Mouse (Mus musculus) kidney, adult 8-10 months (tissue): ENCODE data around the gene Gpha2.

Experiments used
- DNase-seq, 2 experiments: peaks; one replicate each; pipeline ENCODE4 v3.0.0; 2022

Gene Gpha2

DNA sequence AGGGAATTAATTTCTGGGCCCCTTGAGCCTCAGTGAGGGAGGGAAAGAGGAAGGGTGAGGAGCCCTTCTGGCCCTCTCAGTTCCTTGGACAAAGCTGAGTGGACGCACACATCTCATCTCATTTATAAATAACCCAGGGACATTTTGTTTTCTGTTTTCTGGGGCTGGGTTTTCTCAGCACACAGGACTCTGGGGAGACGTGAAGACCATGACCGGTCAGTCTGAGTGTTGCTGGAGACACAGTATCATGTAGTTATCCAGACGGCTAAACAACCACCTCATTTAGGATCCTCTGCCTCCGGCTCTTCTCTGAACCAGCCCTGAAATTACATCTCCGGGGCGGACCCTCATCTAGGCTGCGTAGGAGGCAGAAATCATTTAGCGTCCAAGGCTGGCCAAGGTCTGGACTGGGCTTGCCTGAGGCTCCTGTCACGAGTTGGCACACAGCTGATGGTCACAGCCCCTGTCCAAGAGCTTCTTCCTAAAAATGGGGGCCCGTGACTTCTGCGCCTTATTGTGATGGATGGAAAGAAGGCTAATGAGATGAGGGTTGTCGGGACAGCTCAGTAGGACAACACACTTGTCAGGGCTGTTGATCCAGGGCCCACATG is 47.9 kb downstream of the Gpha2 start:
- peak in 1 of 2 experiments; percentile 13 for DNase-seq

DNA sequence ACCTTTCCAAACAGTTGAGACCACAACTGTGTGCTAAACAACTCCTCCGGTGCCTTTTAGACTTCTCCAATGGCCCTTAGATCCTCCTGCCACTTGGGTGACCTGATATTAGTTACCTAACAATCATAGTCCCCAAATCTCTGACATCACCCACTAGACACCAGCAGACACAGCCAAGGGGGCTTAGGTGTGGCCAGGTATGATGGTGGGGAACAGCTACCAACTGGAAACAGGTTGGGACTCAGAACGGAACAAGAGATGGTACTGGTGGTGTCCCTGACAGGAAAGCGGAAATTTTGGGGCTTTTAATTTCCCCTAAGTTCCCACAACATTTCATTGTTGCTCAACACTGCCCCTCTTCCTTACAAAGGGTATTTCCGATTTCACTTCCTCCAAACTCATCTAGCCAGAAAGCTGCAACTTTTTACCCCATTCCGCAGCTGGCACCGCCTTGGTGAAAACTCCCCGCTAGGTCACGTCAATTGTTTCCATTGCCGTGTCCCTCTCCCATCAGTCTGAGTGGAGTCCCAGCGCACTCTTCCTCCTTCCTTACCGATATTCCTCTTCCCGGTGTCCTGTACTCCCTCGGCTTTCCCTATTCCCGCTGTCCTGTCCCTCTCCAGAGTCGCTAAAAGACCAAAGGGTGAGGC is 49.7 kb downstream of the Gpha2 start:
- peak in 1 of 2 experiments; percentile 12 for DNase-seq

DNA sequence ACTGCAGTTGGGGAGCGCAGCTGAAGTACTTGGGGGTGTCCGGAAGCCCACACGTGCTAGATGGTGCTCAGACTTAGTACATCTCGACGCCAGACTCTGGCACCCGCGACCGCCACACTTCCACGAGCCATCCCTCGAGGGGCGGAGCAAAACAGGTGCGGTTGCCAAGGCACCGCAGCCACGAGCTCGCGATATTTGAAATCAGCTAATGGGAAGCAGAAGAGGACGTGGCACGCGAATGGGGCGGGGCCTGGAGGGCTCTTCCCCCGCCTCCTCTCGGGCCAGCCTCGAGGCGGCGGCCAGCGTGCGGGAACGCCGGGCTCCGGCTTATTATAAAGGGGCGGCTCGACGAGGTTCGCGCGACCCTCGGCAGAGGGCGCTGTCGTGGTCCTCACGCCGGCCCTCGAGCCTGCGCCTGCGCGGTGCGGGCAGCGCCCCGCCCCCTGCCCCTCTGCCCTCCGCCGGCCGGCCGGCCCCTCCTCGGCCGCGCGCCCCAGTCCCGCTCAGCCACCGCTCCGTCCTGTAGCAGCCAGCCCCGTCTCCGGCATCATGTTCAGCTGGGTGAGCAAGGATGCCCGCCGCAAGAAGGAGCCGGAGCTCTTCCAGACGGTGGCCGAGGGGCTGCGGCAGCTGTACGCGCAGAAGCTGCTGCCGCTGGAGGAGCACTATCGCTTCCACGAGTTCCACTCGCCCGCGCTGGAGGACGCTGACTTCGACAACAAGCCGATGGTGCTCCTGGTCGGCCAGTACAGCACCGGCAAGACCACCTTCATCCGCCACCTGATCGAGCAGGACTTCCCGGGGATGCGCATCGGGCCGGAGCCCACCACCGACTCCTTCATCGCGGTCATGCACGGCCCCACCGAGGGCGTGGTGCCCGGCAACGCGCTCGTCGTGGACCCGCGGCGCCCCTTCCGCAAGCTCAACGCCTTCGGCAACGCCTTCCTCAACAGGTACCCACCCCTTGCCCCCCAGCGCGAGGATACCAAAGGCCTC is 50.5 kb downstream of the Gpha2 start, which contains the start of gene Ehd1:
Gene Ehd1, plus strand, starts transcription at position 300 of the 996 bp plus-strand sequence.
- DNase-seq: peak; percentile 99
